Mouse (Mus musculus): ENCODE data around the gene Ccdc17. TPM values are rescaled to one million over a fixed set of nuclear protein-coding genes. Genes with fewer than 3 reads are reported as not detected.

The Ccdc17 gene
- total and polyA plus RNA-seq, 3 experiments: 2.9 to 8.1 (median 3.4) TPM

GRCm38 (mm10) chr4:116615237-116615636 lies 18.8 kb downstream of the Ccdc17 start:
- no peaks in the 10 kb centered on the region for H3K4me1 ChIP-seq (ENCODE audit: control insufficient read depth, insufficient read depth, low read length)
- no peaks in the 10 kb centered on the region for H3K36me3 ChIP-seq (ENCODE audit: control insufficient read depth, insufficient read depth, low read length)
- no peak overlapping the region for H3K9ac ChIP-seq (ENCODE audit: low read depth, low read length)
- TF ChIP-seq EP300 (IDR thresholded peaks at IDR 0.05; ENCODE audit: insufficient read depth, low read depth, low read length) (no peak), POLR2A (IDR thresholded peaks at IDR 0.05; ENCODE audit: insufficient read depth, low read depth, low read length) (no peak), CTCF (IDR thresholded peaks at IDR 0.05) (no peak)
- WGBS: 97% methylated on average over 2 of the region's 2 CpGs
- no peak for DNase-seq
- no peaks in the 10 kb centered on the region for H3K79me2 ChIP-seq (replicated peaks; ENCODE audit: control insufficient read depth, insufficient read depth, low read length)
- intact Hi-C loops (cut with DNase I): no loop called here
- H3K4me3 ChIP-seq: no peak overlapping the region
- H3K27me3 ChIP-seq (ENCODE audit: control insufficient read depth, insufficient read depth, low read length): no peaks in the 10 kb centered on the region
- H3K27ac ChIP-seq: no peak overlapping the region

DNA sequence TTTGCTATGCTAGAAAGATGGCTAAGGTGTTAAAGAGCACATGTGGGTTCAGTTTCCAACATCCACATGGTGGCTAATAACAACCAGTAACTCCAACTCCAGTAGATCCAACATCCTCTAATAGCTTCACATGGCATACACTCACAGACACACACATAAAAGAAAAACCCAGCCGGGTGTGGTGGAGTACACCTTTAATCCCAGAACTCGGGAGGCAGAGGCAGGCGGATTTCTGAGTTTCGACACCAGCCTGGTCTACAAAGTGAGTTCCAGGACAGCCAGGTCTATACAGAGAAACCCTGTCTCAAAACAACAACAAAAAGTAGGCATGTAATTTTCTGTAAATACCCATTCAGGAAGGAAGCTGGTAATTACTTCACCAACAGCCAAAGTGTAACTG lies 28.4 kb downstream of the Ccdc17 start:
- TF ChIP-seq CTCF (IDR thresholded peaks at IDR 0.05) (no peak), EP300 (IDR thresholded peaks at IDR 0.05; ENCODE audit: insufficient read depth, low read depth, low read length) (no peak), POLR2A (IDR thresholded peaks at IDR 0.05; ENCODE audit: insufficient read depth, low read depth, low read length) (no peak)
- DNase-seq: no peak
- Histone ChIP-seq H3K9ac (ENCODE audit: low read depth, low read length) (no peak overlapping the region), H3K36me3 (ENCODE audit: control insufficient read depth, insufficient read depth, low read length) (no peaks in the 10 kb centered on the region; the same call in 1 of the 2 replicates), H3K27me3 (ENCODE audit: control insufficient read depth, insufficient read depth, low read length) (no peaks in the 10 kb centered on the region), H3K4me3 (no peak overlapping the region), H3K27ac (no peak overlapping the region), H3K4me1 (ENCODE audit: control insufficient read depth, insufficient read depth, low read length) (peaks cover 3% of the 10 kb centered on the region; the same call in 1 of the 2 replicates), H3K79me2 (replicated peaks; ENCODE audit: control insufficient read depth, insufficient read depth, low read length) (peaks cover 2% of the 10 kb centered on the region; the same call in 1 of the 2 replicates)
- intact Hi-C loops (cut with DNase I): no loop called here
- 88% methylated on average over 4 of the region's 4 CpGs for WGBS

GRCm38 (mm10) chr4:116626658-116627358 lies 30.4 kb downstream of the Ccdc17 start:
- peak; percentile 83 to 84 for DNase-seq
- peak overlapping the region; percentile 99 for H3K4me3 ChIP-seq
- WGBS: under 1% methylated on average over 53 of the region's 53 CpGs
- TF ChIP-seq POLR2A (IDR thresholded peaks at IDR 0.05; ENCODE audit: insufficient read depth, low read depth, low read length) (no peak), CTCF (IDR thresholded peaks at IDR 0.05) (peak; percentile 25; the same call in 1 of the 2 replicates), EP300 (IDR thresholded peaks at IDR 0.05; ENCODE audit: insufficient read depth, low read depth, low read length) (no peak)
- H3K79me2 ChIP-seq (replicated peaks; ENCODE audit: control insufficient read depth, insufficient read depth, low read length): peaks cover 2% of the 10 kb centered on the region; the same call in 1 of the 2 replicates
- intact Hi-C loops (cut with DNase I): loop anchor here (1.0 to 2.0 kb wide), 2 partner anchors 24 to 58 kb away; partner anchors contain the start of genes Akr1a1 and Prdx1
- H3K36me3 ChIP-seq (ENCODE audit: control insufficient read depth, insufficient read depth, low read length): no peaks in the 10 kb centered on the region; the same call in 1 of the 2 replicates
- H3K27me3 ChIP-seq (ENCODE audit: control insufficient read depth, insufficient read depth, low read length): no peaks in the 10 kb centered on the region
- peak overlapping the region; percentile 94 for H3K9ac ChIP-seq (ENCODE audit: low read depth, low read length)
- H3K4me1 ChIP-seq (ENCODE audit: control insufficient read depth, insufficient read depth, low read length): peaks cover 3% of the 10 kb centered on the region; the same call in 1 of the 2 replicates
- peak overlapping the region; percentile 85 for H3K27ac ChIP-seq

- Histone ChIP-seq H3K27me3 (ENCODE audit: control insufficient read depth, insufficient read depth, low read length) (no peaks in the 10 kb centered on the region), H3K36me3 (ENCODE audit: control insufficient read depth, insufficient read depth, low read length) (no peaks in the 10 kb centered on the region; the same call in 1 of the 2 replicates), H3K27ac (peak overlapping the region; percentile 85), H3K9ac (ENCODE audit: low read depth, low read length) (peak overlapping the region; percentile 94), H3K79me2 (replicated peaks; ENCODE audit: control insufficient read depth, insufficient read depth, low read length) (peaks cover 2% of the 10 kb centered on the region; the same call in 1 of the 2 replicates), H3K4me1 (ENCODE audit: control insufficient read depth, insufficient read depth, low read length) (peaks cover 3% of the 10 kb centered on the region; the same call in 1 of the 2 replicates), H3K4me3 (peak overlapping the region; percentile 99)
- 0% methylated on average over 13 of the region's 13 CpGs for WGBS
- DNase-seq: peak; percentile 92 to 93
- TF ChIP-seq CTCF (IDR thresholded peaks at IDR 0.05) (no peak), POLR2A (IDR thresholded peaks at IDR 0.05; ENCODE audit: insufficient read depth, low read depth, low read length) (peak; percentile 95), EP300 (IDR thresholded peaks at IDR 0.05; ENCODE audit: insufficient read depth, low read depth, low read length) (peak; percentile 64; the same call in 1 of the 2 replicates)
- intact Hi-C loops (cut with DNase I): loop anchor here (1.0 to 2.0 kb wide), 2 partner anchors 23 to 58 kb away; partner anchors contain the start of genes Akr1a1 and Prdx1
These were observed 30.9 kb downstream of the Ccdc17 start for GRCm38 (mm10) chr4:116627359-116627716.

GRCm38 (mm10) chr4:116627722-116628662 lies 31.5 kb downstream of the Ccdc17 start, which contains the start of gene Nasp:
Nasp (minus strand) TSS chr4:116627941.
- Histone ChIP-seq H3K79me2 (replicated peaks; ENCODE audit: control insufficient read depth, insufficient read depth, low read length) (peaks cover 2% of the 10 kb centered on the region; the same call in 1 of the 2 replicates), H3K27me3 (ENCODE audit: control insufficient read depth, insufficient read depth, low read length) (no peaks in the 10 kb centered on the region), H3K9ac (ENCODE audit: low read depth, low read length) (peak within 1 kb of the TSS; percentile 94), H3K4me3 (peak within 1 kb of the TSS; percentile 99), H3K27ac (peak within 1 kb of the TSS; percentile 85), H3K36me3 (ENCODE audit: control insufficient read depth, insufficient read depth, low read length) (no peaks in the 10 kb centered on the region; the same call in 1 of the 2 replicates), H3K4me1 (ENCODE audit: control insufficient read depth, insufficient read depth, low read length) (peaks cover 3% of the 10 kb centered on the region; the same call in 1 of the 2 replicates)
- peak; percentile 78 to 87 for DNase-seq
- intact Hi-C loops (cut with DNase I): loop anchor here (1.0 to 2.0 kb wide), 2 partner anchors 23 to 57 kb away; partner anchors contain the start of genes Akr1a1 and Prdx1
- WGBS: 8% methylated on average over 23 of the region's 23 CpGs
- TF ChIP-seq EP300 (IDR thresholded peaks at IDR 0.05; ENCODE audit: insufficient read depth, low read depth, low read length) (no peak), POLR2A (IDR thresholded peaks at IDR 0.05; ENCODE audit: insufficient read depth, low read depth, low read length) (no peak; the same call in 1 of the 2 replicates), CTCF (IDR thresholded peaks at IDR 0.05) (no peak)

All from heart, adult 2 months (tissue).